Mouse (Mus musculus): Measurements from ENCODE around the gene Rps2. TPM values are rescaled to one million over a fixed set of nuclear protein-coding genes. Genes with fewer than 3 reads are reported as not detected.
A peak's percentile ranks its signal among the peaks of the same experiment; 100 is the strongest.

Gene Rps2
- polyA plus RNA-seq, 1 experiment from 2014 or later, result 1,633 TPM

DNA sequence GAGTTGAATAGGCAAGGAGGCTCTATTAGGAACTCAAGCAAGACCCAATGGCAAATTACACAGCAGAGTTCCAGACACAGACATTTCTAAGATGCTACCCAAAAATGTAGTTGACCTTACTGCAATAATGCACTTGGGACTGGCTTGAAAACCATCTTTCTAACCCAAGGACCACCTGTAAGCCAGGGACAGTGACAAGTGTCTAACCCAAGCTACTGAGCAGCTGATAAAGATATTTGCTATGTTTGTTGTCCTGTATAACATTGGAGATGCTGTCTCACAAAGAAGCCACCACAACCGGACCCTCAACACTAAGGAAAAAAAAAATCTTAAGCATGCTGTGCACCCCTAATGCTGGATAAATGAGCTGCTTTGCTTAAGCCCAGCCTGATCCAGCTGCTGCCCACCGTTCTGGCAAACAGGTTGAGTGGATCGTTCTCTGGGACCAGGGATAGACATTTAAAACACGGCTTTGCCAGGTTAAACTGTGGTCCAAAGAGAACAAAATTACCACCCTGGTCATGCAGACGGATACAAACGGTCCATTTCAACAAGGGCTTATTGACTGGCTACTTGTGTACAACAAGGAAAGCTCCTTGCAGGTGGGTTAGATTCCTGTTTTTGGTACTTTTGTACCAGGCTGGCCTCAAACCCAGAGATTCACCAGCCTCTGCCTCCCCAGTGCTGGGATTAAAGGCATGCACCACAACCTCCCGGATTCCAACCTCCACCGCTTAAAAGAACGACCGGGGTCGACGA lies 5.4 kb downstream of the Rps2 start:
- H3K4me2 ChIP-seq (ENCODE audit: low read depth, severe bottlenecking), result peak overlapping the region; percentile 79
- peak overlapping the region; percentile 78 for H3K9ac ChIP-seq (ENCODE audit: low read length)
- H3K36me3 ChIP-seq (ENCODE audit: control insufficient read depth, insufficient read depth, low read length), result peaks cover 6% of the 10 kb centered on the region
- no peaks in the 10 kb centered on the region for H3K27me3 ChIP-seq (ENCODE audit: control insufficient read depth, insufficient read depth, low read length)
- ATAC-seq (ENCODE audit: insufficient number of reproducible peaks, low FRiP score, low TSS enrichment, low read depth) (no peak), DNase-seq (ENCODE audit: low spot score) (peak; percentile 30)
- H3K4me1 ChIP-seq (ENCODE audit: control insufficient read depth, insufficient read depth, low read length), result peaks cover 9% of the 10 kb centered on the region; the same call in 1 of the 2 replicates
- peak overlapping the region; percentile 83 for H3K4me3 ChIP-seq (ENCODE audit: low read depth, low read length)
- H3K27ac ChIP-seq (replicated peaks; ENCODE audit: low read depth, low read length), result peak overlapping the region; percentile 47
- whole genome bisulfite sequencing, result 4% methylated on average over 12 of the region's 12 CpGs
- no peaks in the 10 kb centered on the region for H3K9me3 ChIP-seq (ENCODE audit: control insufficient read depth, low read length)

DNA sequence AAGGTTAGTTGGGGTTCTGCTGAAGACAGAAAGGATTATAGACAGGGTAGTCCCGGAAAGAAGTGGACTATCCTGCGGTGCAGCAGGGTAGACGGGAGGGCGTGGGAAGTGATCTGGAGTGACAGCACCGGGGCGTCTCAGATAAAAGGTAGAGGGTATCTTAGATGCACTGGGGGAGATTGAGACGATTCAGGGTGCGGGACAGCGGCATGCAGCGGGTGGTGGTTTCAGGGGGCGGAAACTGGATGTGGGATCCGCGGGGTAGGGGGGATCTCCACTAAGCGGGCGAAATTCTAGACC lies 5.9 kb downstream of the Rps2 start:
- no peaks in the 10 kb centered on the region for H3K27me3 ChIP-seq (ENCODE audit: control insufficient read depth, insufficient read depth, low read length)
- peak overlapping the region; percentile 47 for H3K27ac ChIP-seq (replicated peaks; ENCODE audit: low read depth, low read length)
- peaks cover 9% of the 10 kb centered on the region; the same call in 1 of the 2 replicates for H3K4me1 ChIP-seq (ENCODE audit: control insufficient read depth, insufficient read depth, low read length)
- H3K36me3 ChIP-seq (ENCODE audit: control insufficient read depth, insufficient read depth, low read length), result peaks cover 6% of the 10 kb centered on the region
- ATAC-seq (ENCODE audit: insufficient number of reproducible peaks, low FRiP score, low TSS enrichment, low read depth) (no peak), DNase-seq (ENCODE audit: low spot score) (no peak)
- under 1% methylated on average over 15 of the region's 15 CpGs for WGBS
- no peaks in the 10 kb centered on the region for H3K9me3 ChIP-seq (ENCODE audit: control insufficient read depth, low read length)
- peak overlapping the region; percentile 83 for H3K4me3 ChIP-seq (ENCODE audit: low read depth, low read length)
- peak overlapping the region; percentile 79 for H3K4me2 ChIP-seq (ENCODE audit: low read depth, severe bottlenecking)
- H3K9ac ChIP-seq (ENCODE audit: low read length), result peak overlapping the region; percentile 78

DNA sequence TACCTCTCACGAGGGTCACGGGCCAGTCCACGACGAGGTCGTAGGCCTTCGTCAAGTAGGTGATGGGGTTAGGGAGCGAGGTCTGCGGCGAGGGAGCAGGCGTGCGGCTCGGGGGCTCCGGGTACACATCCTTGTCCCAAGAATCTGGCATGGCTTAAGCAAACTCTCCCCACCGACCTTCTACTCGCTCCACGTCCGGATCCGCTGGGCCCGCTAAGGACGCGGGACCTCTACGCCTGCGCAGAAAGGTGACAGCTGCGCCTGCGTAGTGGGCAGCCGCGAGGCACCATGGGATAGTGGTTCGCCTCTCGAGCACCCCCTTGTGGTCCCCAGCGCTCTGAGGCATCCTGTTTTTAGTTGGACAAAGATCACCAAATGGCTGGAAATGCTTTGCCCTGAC lies 6.3 kb downstream of the Rps2 start, which contains the start of gene Ndufb10:
Gene Ndufb10 (minus strand): TSS at position 295 of the 400 bp plus-strand sequence.
- H3K27ac ChIP-seq (replicated peaks; ENCODE audit: low read depth, low read length), result peak within 1 kb of the TSS; percentile 47
- H3K4me1 ChIP-seq (ENCODE audit: control insufficient read depth, insufficient read depth, low read length), result peaks cover 9% of the 10 kb centered on the region; the same call in 1 of the 2 replicates
- H3K36me3 ChIP-seq (ENCODE audit: control insufficient read depth, insufficient read depth, low read length), result peaks cover 6% of the 10 kb centered on the region
- under 1% methylated on average over 30 of the region's 30 CpGs for WGBS
- no peaks in the 10 kb centered on the region for H3K9me3 ChIP-seq (ENCODE audit: control insufficient read depth, low read length)
- peak within 1 kb of the TSS; percentile 78 for H3K9ac ChIP-seq (ENCODE audit: low read length)
- DNase-seq (ENCODE audit: low spot score) (peak; percentile 99), ATAC-seq (ENCODE audit: insufficient number of reproducible peaks, low FRiP score, low TSS enrichment, low read depth) (peak; percentile 67)
- peak within 1 kb of the TSS; percentile 79 for H3K4me2 ChIP-seq (ENCODE audit: low read depth, severe bottlenecking)
- H3K4me3 ChIP-seq (ENCODE audit: low read depth, low read length), result peak within 1 kb of the TSS; percentile 83
- H3K27me3 ChIP-seq (ENCODE audit: control insufficient read depth, insufficient read depth, low read length), result no peaks in the 10 kb centered on the region

DNA sequence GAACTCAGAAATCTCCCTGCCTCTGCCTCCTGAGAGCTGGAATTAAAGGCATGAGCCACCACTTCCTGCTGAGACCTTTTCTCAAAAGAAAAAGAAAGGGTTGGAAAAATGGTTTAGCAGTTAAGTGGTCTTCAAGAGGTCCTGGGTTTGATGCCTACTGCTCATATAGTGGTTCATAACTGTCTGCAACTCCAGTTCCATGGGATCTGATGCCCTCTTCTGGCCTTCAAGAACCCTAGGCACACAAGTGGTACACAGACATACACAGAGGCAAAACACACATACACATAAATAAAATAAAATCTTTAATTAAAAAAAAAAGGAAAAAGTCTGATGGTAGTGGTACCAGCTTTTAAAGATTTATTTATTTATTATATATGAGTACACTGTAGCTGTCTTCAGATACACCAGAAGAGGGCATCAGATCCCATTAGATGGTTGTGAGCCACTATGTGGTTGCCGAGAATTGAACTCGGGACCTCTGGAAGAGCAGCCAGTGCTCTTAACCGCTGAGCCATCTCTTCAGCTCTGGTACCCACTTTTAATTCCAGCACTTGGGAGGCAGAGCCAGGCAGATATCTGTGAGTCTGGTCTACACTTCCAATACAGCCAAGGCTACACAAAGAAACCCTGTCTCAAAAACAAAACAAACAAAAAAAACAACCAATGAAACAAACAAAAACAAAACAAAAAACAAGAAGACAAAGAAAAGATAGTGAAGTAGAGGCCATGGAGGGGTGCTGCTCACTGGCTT lies 7.9 kb downstream of the Rps2 start:
- WGBS, result 66% methylated on average over 3 of the region's 3 CpGs
- Histone ChIP-seq H3K4me3 (ENCODE audit: low read depth, low read length) (no peak overlapping the region), H3K36me3 (ENCODE audit: control insufficient read depth, insufficient read depth, low read length) (peaks cover 6% of the 10 kb centered on the region), H3K9me3 (ENCODE audit: control insufficient read depth, low read length) (no peaks in the 10 kb centered on the region), H3K27me3 (ENCODE audit: control insufficient read depth, insufficient read depth, low read length) (no peaks in the 10 kb centered on the region), H3K27ac (replicated peaks; ENCODE audit: low read depth, low read length) (no peak overlapping the region), H3K9ac (ENCODE audit: low read length) (no peak overlapping the region), H3K4me1 (ENCODE audit: control insufficient read depth, insufficient read depth, low read length) (peaks cover 9% of the 10 kb centered on the region; the same call in 1 of the 2 replicates), H3K4me2 (ENCODE audit: low read depth, severe bottlenecking) (no peak overlapping the region)
- DNase-seq (ENCODE audit: low spot score) (no peak), ATAC-seq (ENCODE audit: insufficient number of reproducible peaks, low FRiP score, low TSS enrichment, low read depth) (no peak)

DNA sequence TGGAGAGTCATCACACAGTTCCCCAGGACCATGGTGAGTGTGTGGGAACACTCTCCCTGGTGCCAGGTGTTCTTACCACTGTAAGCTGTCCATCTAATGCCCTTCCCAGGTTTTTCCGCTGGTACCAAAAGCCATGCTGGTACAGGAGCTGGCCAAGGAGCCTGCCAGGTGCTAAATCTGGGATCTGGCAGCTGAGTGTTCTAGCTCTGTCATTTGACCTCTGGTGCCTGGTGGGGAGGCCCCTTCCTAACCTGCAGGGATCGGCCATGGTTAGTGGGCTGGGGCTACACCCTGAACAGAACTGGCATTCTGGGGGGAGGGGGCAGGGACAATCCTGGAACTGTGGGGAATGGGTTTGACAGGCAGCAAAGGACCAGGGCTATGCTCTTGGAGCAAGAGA lies 9.7 kb downstream of the Rps2 start, which contains the start of gene Rpl3l:
Gene Rpl3l (plus strand): TSS at position 203 of the 400 bp plus-strand sequence.
- 62% methylated on average over 2 of the region's 2 CpGs for WGBS

DNA sequence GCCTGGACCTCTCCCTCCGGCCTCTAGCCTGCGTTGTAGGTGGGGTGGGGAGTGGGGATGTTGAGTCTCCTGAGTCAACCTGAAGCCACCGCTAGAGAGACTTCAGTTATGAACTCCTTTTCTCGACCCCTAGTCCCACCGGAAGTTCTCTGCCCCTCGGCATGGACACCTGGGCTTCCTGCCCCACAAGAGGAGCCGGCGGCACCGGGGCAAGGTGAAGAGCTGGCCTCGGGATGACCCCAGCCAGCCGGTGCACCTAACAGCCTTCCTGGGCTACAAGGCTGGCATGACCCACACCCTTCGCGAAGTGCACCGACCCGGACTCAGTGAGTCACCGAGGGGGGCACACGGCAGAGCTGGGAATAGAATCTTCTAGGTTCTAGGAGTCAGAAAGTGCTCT lies 10.3 kb downstream of the Rps2 start:
- Histone ChIP-seq H3K4me3 (ENCODE audit: low read depth, low read length) (no peak overlapping the region), H3K4me2 (ENCODE audit: low read depth, severe bottlenecking) (no peak overlapping the region), H3K4me1 (ENCODE audit: control insufficient read depth, insufficient read depth, low read length) (0 out of 2 replicates have a peak, but pooled peaks cover 2% of the 10 kb centered on the region), H3K9ac (ENCODE audit: low read length) (peak overlapping the region; percentile 14; the same call in 1 of the 2 replicates), H3K36me3 (ENCODE audit: control insufficient read depth, insufficient read depth, low read length) (no peaks in the 10 kb centered on the region), H3K27me3 (ENCODE audit: control insufficient read depth, insufficient read depth, low read length) (no peaks in the 10 kb centered on the region), H3K9me3 (ENCODE audit: control insufficient read depth, low read length) (no peaks in the 10 kb centered on the region), H3K27ac (replicated peaks; ENCODE audit: low read depth, low read length) (no peak overlapping the region)
- 73% methylated on average over 17 of the region's 17 CpGs for WGBS
- ATAC-seq (ENCODE audit: insufficient number of reproducible peaks, low FRiP score, low TSS enrichment, low read depth), result no peak
- no peak for DNase-seq (ENCODE audit: low spot score)

More for the DNA sequence above, 9.7 kb downstream of the Rps2 start, which contains the start of gene Rpl3l:
- Histone ChIP-seq H3K9me3 (ENCODE audit: control insufficient read depth, low read length) (no peaks in the 10 kb centered on the region), H3K4me1 (ENCODE audit: control insufficient read depth, insufficient read depth, low read length) (0 out of 2 replicates have a peak, but pooled peaks cover 6% of the 10 kb centered on the region), H3K27me3 (ENCODE audit: control insufficient read depth, insufficient read depth, low read length) (no peaks in the 10 kb centered on the region), H3K27ac (replicated peaks; ENCODE audit: low read depth, low read length) (no peak within 1 kb of the TSS), H3K36me3 (ENCODE audit: control insufficient read depth, insufficient read depth, low read length) (no peaks in the 10 kb centered on the region), H3K4me2 (ENCODE audit: low read depth, severe bottlenecking) (no peak within 1 kb of the TSS), H3K9ac (ENCODE audit: low read length) (peak within 1 kb of the TSS; percentile 14; the same call in 1 of the 2 replicates), H3K4me3 (ENCODE audit: low read depth, low read length) (no peak within 1 kb of the TSS)
- ATAC-seq (ENCODE audit: insufficient number of reproducible peaks, low FRiP score, low TSS enrichment, low read depth), result no peak
- DNase-seq (ENCODE audit: low spot score), result no peak

DNA sequence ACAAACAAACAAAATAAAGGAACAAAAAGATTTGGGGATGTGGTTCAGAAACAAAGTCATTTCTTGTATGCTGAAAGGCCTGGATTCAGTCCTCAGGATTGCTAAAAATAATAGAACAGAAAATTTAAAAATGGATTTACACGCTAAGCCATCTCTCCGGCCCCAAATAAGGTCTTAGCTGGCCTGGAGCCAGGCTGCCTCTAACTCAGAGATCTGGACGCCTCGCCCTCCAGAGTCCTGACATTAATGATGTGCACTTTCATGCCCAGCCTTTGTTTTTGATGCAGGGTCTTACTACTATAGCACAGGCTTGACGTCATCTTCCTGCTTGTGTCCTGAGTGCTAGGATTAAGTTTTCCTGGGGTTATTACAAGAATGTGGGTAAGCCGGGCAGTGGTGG lies 11.2 kb downstream of the Rps2 start:
- no peak for ATAC-seq (ENCODE audit: insufficient number of reproducible peaks, low FRiP score, low TSS enrichment, low read depth)
- no peak overlapping the region for H3K9ac ChIP-seq (ENCODE audit: low read length)
- H3K27ac ChIP-seq (replicated peaks; ENCODE audit: low read depth, low read length), result no peak overlapping the region
- no peaks in the 10 kb centered on the region for H3K9me3 ChIP-seq (ENCODE audit: control insufficient read depth, low read length)
- no peak overlapping the region for H3K4me2 ChIP-seq (ENCODE audit: low read depth, severe bottlenecking)
- no peak overlapping the region for H3K4me3 ChIP-seq (ENCODE audit: low read depth, low read length)
- 88% methylated on average over 6 of the region's 6 CpGs for WGBS
- DNase-seq (ENCODE audit: low spot score), result no peak
- no peaks in the 10 kb centered on the region for H3K36me3 ChIP-seq (ENCODE audit: control insufficient read depth, insufficient read depth, low read length)
- H3K27me3 ChIP-seq (ENCODE audit: control insufficient read depth, insufficient read depth, low read length), result no peaks in the 10 kb centered on the region
- no peaks in the 10 kb centered on the region for H3K4me1 ChIP-seq (ENCODE audit: control insufficient read depth, insufficient read depth, low read length)

DNA sequence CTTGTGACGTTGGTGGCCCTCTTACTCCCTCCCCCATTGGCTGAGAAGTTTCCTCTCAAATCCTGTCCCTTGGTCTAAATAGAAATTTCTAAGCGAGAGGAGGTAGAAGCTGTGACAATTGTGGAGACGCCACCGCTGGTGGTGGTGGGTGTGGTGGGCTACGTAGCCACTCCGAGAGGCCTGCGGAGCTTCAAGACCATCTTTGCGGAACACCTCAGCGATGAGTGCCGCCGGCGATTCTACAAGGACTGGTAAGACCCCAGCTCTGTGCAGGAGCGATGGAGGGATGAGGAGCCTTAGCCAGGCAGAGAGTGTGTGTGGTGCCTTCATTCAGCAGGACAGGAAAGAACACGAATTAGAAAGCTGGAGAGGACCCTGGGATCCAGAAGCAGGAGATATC lies 12.9 kb downstream of the Rps2 start:
- no peak for ATAC-seq (ENCODE audit: insufficient number of reproducible peaks, low FRiP score, low TSS enrichment, low read depth)
- 83% methylated on average over 14 of the region's 14 CpGs for WGBS
- Histone ChIP-seq H3K27ac (replicated peaks; ENCODE audit: low read depth, low read length) (no peak overlapping the region), H3K36me3 (ENCODE audit: control insufficient read depth, insufficient read depth, low read length) (no peaks in the 10 kb centered on the region), H3K9ac (ENCODE audit: low read length) (no peak overlapping the region), H3K4me3 (ENCODE audit: low read depth, low read length) (no peak overlapping the region), H3K9me3 (ENCODE audit: control insufficient read depth, low read length) (no peaks in the 10 kb centered on the region), H3K27me3 (ENCODE audit: control insufficient read depth, insufficient read depth, low read length) (no peaks in the 10 kb centered on the region), H3K4me1 (ENCODE audit: control insufficient read depth, insufficient read depth, low read length) (0 out of 2 replicates have a peak, but pooled peaks cover under 1% of the 10 kb centered on the region), H3K4me2 (ENCODE audit: low read depth, severe bottlenecking) (no peak overlapping the region)
- DNase-seq (ENCODE audit: low spot score), result no peak

Measured in limb, embryonic 11.5 days (tissue).